Mouse (Mus musculus): ENCODE measurements around the gene Htra2.

GRCm38 (mm10) chr6:83071220-83071619 is 16.1 kb upstream of the Htra2 start:
- TF ChIP-seq CTCF (IDR thresholded peaks at IDR 0.05) (no peak), EP300 (IDR thresholded peaks at IDR 0.05) (no peak)
